Mouse (Mus musculus) heart, adult 9 months (tissue): ENCODE measurements around the gene Pllp.

Experiments
- DNase-seq, 2 experiments: peaks; one replicate each; pipeline ENCODE4 v3.0.0; 2022; ENCODE audit warnings: low spot score in 2 of 2

Gene Pllp

GRCm38 (mm10) chr8:94695994-94696384, at the start of gene Pllp:
Gene Pllp (minus strand): TSS chr8:94696278.
- DNase-seq = no peak

- DNase-seq = no peak
Observed at GRCm38 (mm10) chr8:94745476-94746184, 49.6 kb upstream of the Pllp start, which contains the start of gene Ccl22. Gene Ccl22 (plus strand): TSS chr8:94745590.

GRCm38 (mm10) chr8:94744972-94745371, 48.9 kb upstream of the Pllp start:
- no peak for DNase-seq

- no peak for DNase-seq
Observed at GRCm38 (mm10) chr8:94744484-94744883, 48.4 kb upstream of the Pllp start.

- no peak for DNase-seq
Observed at GRCm38 (mm10) chr8:94741726-94742125, 45.6 kb upstream of the Pllp start.

- DNase-seq = no peak
Observed at GRCm38 (mm10) chr8:94740591-94740990, 44.5 kb upstream of the Pllp start.

- DNase-seq = no peak
Observed at GRCm38 (mm10) chr8:94739829-94740228, 43.8 kb upstream of the Pllp start.

GRCm38 (mm10) chr8:94735426-94736094, 39.5 kb upstream of the Pllp start:
- DNase-seq = peak; percentile 28 to 33

- DNase-seq = no peak
Observed at GRCm38 (mm10) chr8:94734735-94735350, 38.8 kb upstream of the Pllp start.

GRCm38 (mm10) chr8:94733821-94734465, 37.9 kb upstream of the Pllp start:
- no peak for DNase-seq

GRCm38 (mm10) chr8:94729301-94729700, 33.2 kb upstream of the Pllp start:
- no peak for DNase-seq

GRCm38 (mm10) chr8:94725998-94726397, 29.9 kb upstream of the Pllp start:
- DNase-seq = no peak

- DNase-seq = no peak
Observed at GRCm38 (mm10) chr8:94716841-94717240, 20.8 kb upstream of the Pllp start.

- peak; percentile 34 to 36 for DNase-seq
Observed at GRCm38 (mm10) chr8:94715871-94716270, 19.8 kb upstream of the Pllp start.

GRCm38 (mm10) chr8:94714556-94714955, 18.5 kb upstream of the Pllp start:
- no peak for DNase-seq

GRCm38 (mm10) chr8:94711160-94711718, 15.2 kb upstream of the Pllp start:
- DNase-seq = peak; percentile 70 to 74

- no peak for DNase-seq
Observed at GRCm38 (mm10) chr8:94710336-94710735, 14.3 kb upstream of the Pllp start.

GRCm38 (mm10) chr8:94706732-94707395, 10.8 kb upstream of the Pllp start:
- peak; percentile 66 to 71 for DNase-seq

GRCm38 (mm10) chr8:94705581-94706245, 9.6 kb upstream of the Pllp start:
- DNase-seq = no peak

- no peak for DNase-seq
Observed at GRCm38 (mm10) chr8:94704669-94704984, 8.5 kb upstream of the Pllp start.
